ENCODE assay signal across 26 mouse cellular contexts in genomic region chr13:113998811-113999210, GRCm38 (mm10).
"Had no signal": no experiment of that assay in that cellular context is flagged by ENCODE, and none has a peak within 500 bp of the region (broad histone marks: within the 10 kb centered on the region; RNA-seq: fewer than 3 reads in every experiment).

No protein-coding gene starts in this region.

- H3K27me3 ChIP-seq: heart, embryonic 13.5 days; heart, embryonic 15.5 days; hindbrain, embryonic 13.5 days; hindbrain, embryonic 15.5 days; intestine, embryonic 15.5 days; kidney, embryonic 15.5 days; limb, embryonic 13.5 days; limb, embryonic 15.5 days; liver, embryonic 12.5 days had no signal

- H3K4me3 ChIP-seq: heart, embryonic 10.5 days; heart, embryonic 13.5 days; heart, embryonic 15.5 days; hindbrain, embryonic 13.5 days; hindbrain, embryonic 15.5 days; intestine, embryonic 15.5 days; kidney, embryonic 15.5 days; limb, embryonic 13.5 days; limb, embryonic 15.5 days; liver, embryonic 12.5 days had no signal

- DNase-seq: gastrocnemius, postnatal 14 days; gastrocnemius, postnatal 36 days; heart, adult 18-20 months; heart, postnatal 14 days; heart, postnatal 36 days; kidney, adult 11 months; kidney, adult 2 months; kidney, adult 9 months; kidney, postnatal 14 days; kidney, postnatal 36 days; layer of hippocampus, adult 9-11 months; layer of hippocampus, postnatal 36 days; left cerebral cortex, postnatal 4 days had no signal

- H3K36me3 ChIP-seq: heart, embryonic 10.5 days; heart, embryonic 13.5 days; heart, embryonic 15.5 days; hindbrain, embryonic 13.5 days; hindbrain, embryonic 15.5 days; intestine, embryonic 15.5 days; kidney, embryonic 15.5 days; limb, embryonic 13.5 days; limb, embryonic 15.5 days; liver, embryonic 12.5 days had no signal

- H3K9me3 ChIP-seq: heart, embryonic 10.5 days; heart, embryonic 13.5 days; heart, embryonic 15.5 days; hindbrain, embryonic 13.5 days; hindbrain, embryonic 15.5 days; intestine, embryonic 15.5 days; kidney, embryonic 15.5 days; limb, embryonic 13.5 days; limb, embryonic 15.5 days; liver, embryonic 12.5 days had no signal

- H3K4me2 ChIP-seq: heart, embryonic 13.5 days; heart, embryonic 15.5 days; hindbrain, embryonic 13.5 days; hindbrain, embryonic 15.5 days; intestine, embryonic 15.5 days; kidney, embryonic 15.5 days; limb, embryonic 13.5 days; limb, embryonic 15.5 days; liver, embryonic 12.5 days had no signal

- ATAC-seq: hindbrain, postnatal 0 days; intestine, embryonic 15.5 days; liver, embryonic 12.5 days had no signal

- H3K4me1 ChIP-seq: heart, embryonic 15.5 days; hindbrain, embryonic 15.5 days; intestine, embryonic 15.5 days; kidney, embryonic 15.5 days; liver, embryonic 12.5 days had no signal

- H3K9ac ChIP-seq: heart, embryonic 13.5 days; heart, embryonic 15.5 days; hindbrain, embryonic 13.5 days; hindbrain, embryonic 15.5 days; intestine, embryonic 15.5 days; kidney, embryonic 15.5 days; limb, embryonic 13.5 days; limb, embryonic 15.5 days; liver, embryonic 12.5 days; liver, embryonic 14.5 days had no signal

- H3K27ac ChIP-seq: heart, embryonic 10.5 days; heart, embryonic 13.5 days; heart, embryonic 15.5 days; hindbrain, embryonic 13.5 days; hindbrain, embryonic 15.5 days; hindbrain, postnatal 0 days; intestine, embryonic 15.5 days; kidney, embryonic 15.5 days; kidney, postnatal 0 days; limb, embryonic 13.5 days; limb, embryonic 15.5 days; liver, embryonic 12.5 days; liver, embryonic 14.5 days had no signal
